Mouse (Mus musculus) limb, embryonic 15.5 days (tissue): ENCODE data around the gene Ppp1r1b. TPM values are rescaled to one million over a fixed set of nuclear protein-coding genes. Genes with fewer than 3 reads are reported as not detected.

Experiments
- ATAC-seq: fragments of 200-750 bp; cut with Nextera tagmentation; 2 replicates; pipeline ENCODE4 v1.8.0; 2017; ENCODE audit warnings: low read depth, moderate TSS enrichment; ENCODE audit not compliant: insufficient number of reproducible peaks, low FRiP score, low TSS enrichment
- H3K27ac ChIP-seq: fragments of 300-500 bp; sonication (generic); 2 replicates; pipeline ENCODE4 v1.5.1; 2015; ENCODE audit warnings: moderate library complexity, mild to moderate bottlenecking, inconsistent platforms
- H3K27me3 ChIP-seq: fragments of 300-500 bp; sonication (generic); 2 replicates; pipeline ENCODE4 v1.6.1; 2015; ENCODE audit warnings: inconsistent platforms
- H3K36me3 ChIP-seq: fragments of 300-500 bp; sonication (generic); 2 replicates; pipeline ENCODE4 v1.6.1; 2015; ENCODE audit warnings: inconsistent platforms
- H3K4me1 ChIP-seq: fragments of 300-500 bp; sonication (generic); 2 replicates; pipeline ENCODE4 v1.6.1; 2015; ENCODE audit warnings: inconsistent platforms
- H3K4me2 ChIP-seq: fragments of 300-500 bp; sonication (generic); 2 replicates; pipeline ENCODE4 v1.6.1; 2015; ENCODE audit warnings: mild to moderate bottlenecking, inconsistent platforms
- H3K4me3 ChIP-seq: fragments of 300-500 bp; sonication (generic); 2 replicates; pipeline ENCODE4 v1.5.1; 2015; ENCODE audit warnings: mild to moderate bottlenecking, inconsistent platforms
- H3K9ac ChIP-seq: fragments of 300-500 bp; sonication (generic); 2 replicates; pipeline ENCODE4 v1.6.1; 2015; ENCODE audit warnings: inconsistent platforms
- H3K9me3 ChIP-seq: fragments of 300-500 bp; sonication (generic); 2 replicates; pipeline ENCODE4 v1.6.1; 2016; ENCODE audit warnings: inconsistent platforms
- WGBS: fragments of 180-500 bp; shearing (Covaris S2); methylation state at CpG from one replicate; pipeline ENCODE4 v1.1.7; 2015; 5-methylcytosine and 5-hydroxymethylcytosine counted together
- polyA plus RNA-seq: library from polyadenylated mRNA; unstranded; fragments of >200 nt; fragmentation: Nextera tagmentation; extraction: Ambion mirVana; gene quantifications from 2 replicates; pipeline ENCODE4 v1.2.1, GENCODE M21; 2015

The Ppp1r1b gene
- polyA plus RNA-seq, 1 experiment from 2014 or later, result 3.7 TPM

GRCm38 (mm10) chr11:98392645-98393044 is 44.4 kb downstream of the Ppp1r1b start:
- Histone ChIP-seq H3K4me2 (no peak overlapping the region), H3K27me3 (peaks cover 38% of the 10 kb centered on the region), H3K4me3 (no peak overlapping the region), H3K9me3 (no peaks in the 10 kb centered on the region), H3K9ac (no peak overlapping the region), H3K4me1 (peaks cover 33% of the 10 kb centered on the region), H3K27ac (peak overlapping the region; percentile 78), H3K36me3 (peaks cover 8% of the 10 kb centered on the region)
- no peak for ATAC-seq
- WGBS, result 42% methylated on average over 4 of the region's 4 CpGs

- no peak overlapping the region for H3K9ac ChIP-seq
- ATAC-seq, result no peak
Observed at GRCm38 (mm10) chr11:98393317-98393716, 45.1 kb downstream of the Ppp1r1b start.

GRCm38 (mm10) chr11:98394301-98394700 is 46.1 kb downstream of the Ppp1r1b start:
- Histone ChIP-seq H3K4me2 (no peak overlapping the region), H3K4me1 (peaks cover 29% of the 10 kb centered on the region), H3K4me3 (no peak overlapping the region), H3K9ac (no peak overlapping the region), H3K27ac (peak overlapping the region; percentile 78; the same call in 1 of the 2 replicates), H3K9me3 (no peaks in the 10 kb centered on the region), H3K36me3 (peaks cover 10% of the 10 kb centered on the region), H3K27me3 (peaks cover 22% of the 10 kb centered on the region)
- no peak for ATAC-seq
- 44% methylated on average over 6 of the region's 6 CpGs for WGBS

More at GRCm38 (mm10) chr11:98393317-98393716, 45.1 kb downstream of the Ppp1r1b start:
- no peak overlapping the region for H3K4me2 ChIP-seq
- no peaks in the 10 kb centered on the region for H3K9me3 ChIP-seq
- H3K4me3 ChIP-seq, result no peak overlapping the region
- H3K4me1 ChIP-seq, result peaks cover 33% of the 10 kb centered on the region
- peaks cover 8% of the 10 kb centered on the region for H3K36me3 ChIP-seq
- 74% methylated on average over 6 of the region's 6 CpGs for WGBS
- peak overlapping the region; percentile 78 for H3K27ac ChIP-seq
- peaks cover 32% of the 10 kb centered on the region for H3K27me3 ChIP-seq

GRCm38 (mm10) chr11:98395041-98395440 is 46.8 kb downstream of the Ppp1r1b start:
- Histone ChIP-seq H3K9ac (no peak overlapping the region), H3K27me3 (peaks cover 19% of the 10 kb centered on the region), H3K36me3 (peaks cover 10% of the 10 kb centered on the region), H3K27ac (peak overlapping the region; percentile 28), H3K4me2 (no peak overlapping the region), H3K4me3 (no peak overlapping the region), H3K4me1 (peaks cover 35% of the 10 kb centered on the region), H3K9me3 (no peaks in the 10 kb centered on the region)
- WGBS, result 55% methylated on average over 4 of the region's 4 CpGs
- ATAC-seq, result no peak

GRCm38 (mm10) chr11:98397946-98398345 is 49.7 kb downstream of the Ppp1r1b start:
- Histone ChIP-seq H3K4me2 (no peak overlapping the region), H3K27me3 (no peaks in the 10 kb centered on the region), H3K36me3 (peaks cover 10% of the 10 kb centered on the region), H3K27ac (no peak overlapping the region), H3K4me1 (peaks cover 31% of the 10 kb centered on the region), H3K9me3 (no peaks in the 10 kb centered on the region), H3K4me3 (no peak overlapping the region), H3K9ac (no peak overlapping the region)
- 90% methylated on average over 7 of the region's 7 CpGs for WGBS
- ATAC-seq, result no peak

- no peaks in the 10 kb centered on the region for H3K9me3 ChIP-seq
- no peaks in the 10 kb centered on the region for H3K27me3 ChIP-seq
- ATAC-seq, result peak; percentile 88
- under 1% methylated on average over 40 of the region's 40 CpGs for WGBS
- H3K4me1 ChIP-seq, result peaks cover 13% of the 10 kb centered on the region
- H3K4me3 ChIP-seq, result peak within 1 kb of the TSS; percentile 79
- peak within 1 kb of the TSS; percentile 67 for H3K4me2 ChIP-seq
- H3K27ac ChIP-seq, result peak within 1 kb of the TSS; percentile 97
- peak within 1 kb of the TSS; percentile 63 for H3K9ac ChIP-seq
- peaks cover 10% of the 10 kb centered on the region for H3K36me3 ChIP-seq
Observed at GRCm38 (mm10) chr11:98400161-98400726, 52.0 kb downstream of the Ppp1r1b start, which contains the start of gene Pgap3. TSS of gene Pgap3 (minus strand) at chr11:98400490.

- Histone ChIP-seq H3K27ac (peak overlapping the region; percentile 97), H3K27me3 (no peaks in the 10 kb centered on the region), H3K9me3 (no peaks in the 10 kb centered on the region), H3K4me3 (peak overlapping the region; percentile 79), H3K36me3 (peaks cover 10% of the 10 kb centered on the region), H3K4me1 (peaks cover 12% of the 10 kb centered on the region), H3K4me2 (peak overlapping the region; percentile 67), H3K9ac (0 out of 2 replicates have a peak overlapping the region, but pooled peaks have one; percentile 63)
- WGBS, result 58% methylated on average over 3 of the region's 3 CpGs
- no peak for ATAC-seq
Observed at GRCm38 (mm10) chr11:98400816-98401215, 52.6 kb downstream of the Ppp1r1b start.

GRCm38 (mm10) chr11:98406621-98407020 is 58.4 kb downstream of the Ppp1r1b start:
- WGBS, result 62% methylated on average over 6 of the region's 6 CpGs

More at GRCm38 (mm10) chr11:98406621-98407020, 58.4 kb downstream of the Ppp1r1b start:
- no peak overlapping the region for H3K9ac ChIP-seq
- no peak for ATAC-seq
- H3K27ac ChIP-seq, result no peak overlapping the region
- no peak overlapping the region for H3K4me3 ChIP-seq
- no peaks in the 10 kb centered on the region for H3K9me3 ChIP-seq
- no peaks in the 10 kb centered on the region for H3K27me3 ChIP-seq
- peaks cover 19% of the 10 kb centered on the region for H3K4me1 ChIP-seq
- H3K4me2 ChIP-seq, result no peak overlapping the region
- H3K36me3 ChIP-seq, result no peaks in the 10 kb centered on the region

Other genes starting within 250 kb of the Ppp1r1b start
- 19.5 and 21.0 TPM in 2 replicates for gene Fbxl20, start 198.0 kb upstream of the Ppp1r1b start, polyA plus RNA-seq
- 54.4 and 58.2 TPM in 2 replicates for gene Med1, start 155.1 kb upstream of the Ppp1r1b start, polyA plus RNA-seq
- 8.7 and 8.9 TPM in 2 replicates for gene Cdk12, start 145.3 kb upstream of the Ppp1r1b start, polyA plus RNA-seq
- not detected in 2 replicates for gene Neurod2, start 18.8 kb upstream of the Ppp1r1b start, polyA plus RNA-seq
- 36.6 and 40.1 TPM in 2 replicates for gene Stard3, start 10.0 kb downstream of the Ppp1r1b start, polyA plus RNA-seq
- 18.1 and 45.8 TPM in 2 replicates for gene Tcap, start 35.4 kb downstream of the Ppp1r1b start, polyA plus RNA-seq
- gene Pnmt, start 38.0 kb downstream of the Ppp1r1b start, polyA plus RNA-seq, result 1.6 TPM in 2 replicates
- gene Pgap3, start 52.1 kb downstream of the Ppp1r1b start, polyA plus RNA-seq, result 12.6 and 13.0 TPM in 2 replicates
- gene Erbb2, start 64.1 kb downstream of the Ppp1r1b start, polyA plus RNA-seq, result 63.3 and 70.7 TPM in 2 replicates
- 100 and 109 TPM in 2 replicates for gene Mien1, start 90.6 kb downstream of the Ppp1r1b start, polyA plus RNA-seq
- 10.5 and 11.1 TPM in 2 replicates for gene Grb7, start 98.0 kb downstream of the Ppp1r1b start, polyA plus RNA-seq
- 0.36 and 0.74 TPM in 2 replicates for gene Ikzf3, start 197.6 kb downstream of the Ppp1r1b start, polyA plus RNA-seq
- 0.12 and 0.17 TPM in 2 replicates for gene Zpbp2, start 202.7 kb downstream of the Ppp1r1b start, polyA plus RNA-seq
- gene Ormdl3, start 239.0 kb downstream of the Ppp1r1b start, polyA plus RNA-seq, result 86.7 and 87.1 TPM in 2 replicates
- gene Lrrc3c, start 249.9 kb downstream of the Ppp1r1b start, polyA plus RNA-seq, result not detected in 2 replicates